Mouse (Mus musculus): Measurements from ENCODE around the gene Pigq. TPM values are rescaled to one million over a fixed set of nuclear protein-coding genes. Genes with fewer than 3 reads are reported as not detected.
A peak's percentile ranks its signal among the peaks of the same experiment; 100 is the strongest.

The Pigq gene
- polyA plus RNA-seq, 1 experiment = 236 TPM

- peak; percentile 56 for DNase-seq
- 56% methylated on average over 5 of the region's 5 CpGs for WGBS
- TF ChIP-seq CTCF (conservative IDR thresholded peaks at IDR 0.05; ENCODE audit: insufficient read depth, insufficient read length, low read depth, low read length) (no peak), POLR2A (IDR thresholded peaks at IDR 0.05; ENCODE audit: low read depth, low read length) (no peak)
- no peak overlapping the region for H3K4me3 ChIP-seq (ENCODE audit: insufficient read depth, low read depth, low read length)
- H3K27me3 ChIP-seq (replicated peaks; ENCODE audit: control insufficient read depth, insufficient read depth, low read length) = no peaks in the 10 kb centered on the region
- peaks cover 4% of the 10 kb centered on the region; the same call in 1 of the 2 replicates for H3K4me1 ChIP-seq (ENCODE audit: control insufficient read depth, insufficient read depth, low read length)
- H3K36me3 ChIP-seq (ENCODE audit: control insufficient read depth, insufficient read depth, low read length) = no peaks in the 10 kb centered on the region
- no peak overlapping the region for H3K27ac ChIP-seq (ENCODE audit: insufficient read depth, low read depth, low read length)
These were observed 22.6 kb downstream of the Pigq start for GRCm38 (mm10) chr17:25922120-25922519.

- no peaks in the 10 kb centered on the region for H3K36me3 ChIP-seq (ENCODE audit: control insufficient read depth, insufficient read depth, low read length)
- under 1% methylated on average over 39 of the region's 40 CpGs for WGBS
- TF ChIP-seq CTCF (conservative IDR thresholded peaks at IDR 0.05; ENCODE audit: insufficient read depth, insufficient read length, low read depth, low read length) (0 out of 2 replicates have a peak, but pooled peaks have one; percentile 3), POLR2A (IDR thresholded peaks at IDR 0.05; ENCODE audit: low read depth, low read length) (peak; percentile 19)
- H3K27ac ChIP-seq (ENCODE audit: insufficient read depth, low read depth, low read length) = peak overlapping the region; percentile 96
- H3K4me3 ChIP-seq (ENCODE audit: insufficient read depth, low read depth, low read length) = peak overlapping the region; percentile 71
- peak; percentile 100 for DNase-seq
- peaks cover 4% of the 10 kb centered on the region; the same call in 1 of the 2 replicates for H3K4me1 ChIP-seq (ENCODE audit: control insufficient read depth, insufficient read depth, low read length)
- no peaks in the 10 kb centered on the region for H3K27me3 ChIP-seq (replicated peaks; ENCODE audit: control insufficient read depth, insufficient read depth, low read length)
These were observed 24.7 kb downstream of the Pigq start for GRCm38 (mm10) chr17:25919786-25920642.

- TF ChIP-seq POLR2A (IDR thresholded peaks at IDR 0.05; ENCODE audit: low read depth, low read length) (no peak), CTCF (conservative IDR thresholded peaks at IDR 0.05; ENCODE audit: insufficient read depth, insufficient read length, low read depth, low read length) (no peak)
- H3K36me3 ChIP-seq (ENCODE audit: control insufficient read depth, insufficient read depth, low read length) = no peaks in the 10 kb centered on the region
- peaks cover 11% of the 10 kb centered on the region; the same call in 1 of the 2 replicates for H3K4me1 ChIP-seq (ENCODE audit: control insufficient read depth, insufficient read depth, low read length)
- peak within 1 kb of the TSS; percentile 96 for H3K27ac ChIP-seq (ENCODE audit: insufficient read depth, low read depth, low read length)
- H3K27me3 ChIP-seq (replicated peaks; ENCODE audit: control insufficient read depth, insufficient read depth, low read length) = no peaks in the 10 kb centered on the region
- DNase-seq = no peak
- peak within 1 kb of the TSS; percentile 96 for H3K4me3 ChIP-seq (ENCODE audit: insufficient read depth, low read depth, low read length)
- WGBS = 1% methylated on average over 77 of the region's 78 CpGs
These were observed 25.5 kb downstream of the Pigq start, which contains the start of gene Rab40c for GRCm38 (mm10) chr17:25919144-25919785. TSS of gene Rab40c (minus strand) at chr17:25919727.

GRCm38 (mm10) chr17:25918037-25918750 lies 26.5 kb downstream of the Pigq start:
- no peak overlapping the region for H3K27ac ChIP-seq (ENCODE audit: insufficient read depth, low read depth, low read length)
- WGBS = 75% methylated on average over 9 of the region's 9 CpGs
- H3K4me3 ChIP-seq (ENCODE audit: insufficient read depth, low read depth, low read length) = peak overlapping the region; percentile 96
- TF ChIP-seq CTCF (conservative IDR thresholded peaks at IDR 0.05; ENCODE audit: insufficient read depth, insufficient read length, low read depth, low read length) (no peak), POLR2A (IDR thresholded peaks at IDR 0.05; ENCODE audit: low read depth, low read length) (no peak)
- no peaks in the 10 kb centered on the region for H3K27me3 ChIP-seq (replicated peaks; ENCODE audit: control insufficient read depth, insufficient read depth, low read length)
- H3K36me3 ChIP-seq (ENCODE audit: control insufficient read depth, insufficient read depth, low read length) = no peaks in the 10 kb centered on the region
- no peak for DNase-seq
- H3K4me1 ChIP-seq (ENCODE audit: control insufficient read depth, insufficient read depth, low read length) = peaks cover 20% of the 10 kb centered on the region; the same call in 1 of the 2 replicates

- no peak for DNase-seq
- no peak overlapping the region for H3K4me3 ChIP-seq (ENCODE audit: insufficient read depth, low read depth, low read length)
- no peaks in the 10 kb centered on the region for H3K27me3 ChIP-seq (replicated peaks; ENCODE audit: control insufficient read depth, insufficient read depth, low read length)
- H3K4me1 ChIP-seq (ENCODE audit: control insufficient read depth, insufficient read depth, low read length) = peaks cover 23% of the 10 kb centered on the region
- H3K27ac ChIP-seq (ENCODE audit: insufficient read depth, low read depth, low read length) = no peak overlapping the region
- 73% methylated on average over 8 of the region's 8 CpGs for WGBS
- TF ChIP-seq CTCF (conservative IDR thresholded peaks at IDR 0.05; ENCODE audit: insufficient read depth, insufficient read length, low read depth, low read length) = no peak
- no peak for TF ChIP-seq POLR2A (IDR thresholded peaks at IDR 0.05; ENCODE audit: low read depth, low read length)
- no peaks in the 10 kb centered on the region for H3K36me3 ChIP-seq (ENCODE audit: control insufficient read depth, insufficient read depth, low read length)
These were observed 27.6 kb downstream of the Pigq start for GRCm38 (mm10) chr17:25916931-25917647.

GRCm38 (mm10) chr17:25914295-25914694 lies 30.4 kb downstream of the Pigq start:
- H3K4me3 ChIP-seq (ENCODE audit: insufficient read depth, low read depth, low read length) = no peak overlapping the region
- H3K36me3 ChIP-seq (ENCODE audit: control insufficient read depth, insufficient read depth, low read length) = no peaks in the 10 kb centered on the region
- DNase-seq = no peak
- 66% methylated on average over 4 of the region's 4 CpGs for WGBS
- H3K27me3 ChIP-seq (replicated peaks; ENCODE audit: control insufficient read depth, insufficient read depth, low read length) = no peaks in the 10 kb centered on the region
- H3K4me1 ChIP-seq (ENCODE audit: control insufficient read depth, insufficient read depth, low read length) = peaks cover 30% of the 10 kb centered on the region
- TF ChIP-seq POLR2A (IDR thresholded peaks at IDR 0.05; ENCODE audit: low read depth, low read length) = no peak
- TF ChIP-seq CTCF (conservative IDR thresholded peaks at IDR 0.05; ENCODE audit: insufficient read depth, insufficient read length, low read depth, low read length) = no peak
- H3K27ac ChIP-seq (ENCODE audit: insufficient read depth, low read depth, low read length) = peak overlapping the region; percentile 43

Data from kidney, adult 2 months (tissue).